Mouse (Mus musculus) lung, postnatal 0 days (tissue): ENCODE results near the gene Comtd1.

Experiments used
- CTCF ChIP-seq: IDR thresholded peaks from 2 replicates; pipeline ENCODE4 v1.5.1; 2016; ENCODE audit warnings: antibody characterized with exemption, mild to moderate bottlenecking
- EP300 ChIP-seq: IDR thresholded peaks from 2 replicates; pipeline ENCODE4 v1.6.1; 2016; ENCODE audit warnings: antibody characterized with exemption, mild to moderate bottlenecking, control low read depth

GRCm38 (mm10) chr14:21816255-21816654 is 32.5 kb downstream of the Comtd1 start:
- TF ChIP-seq CTCF (no peak), EP300 (no peak)
